Comparison of ENCODE assay signal across 26 mouse cellular contexts in genomic region chr7:37144303-37144702, GRCm38 (mm10).
DNase-seq lines count a peak whose midpoint lies in the region; ATAC-seq lines count a peak whose summit lies in the region.
"Had no signal": no experiment of that assay in that cellular context is flagged by ENCODE, and none has a peak within 500 bp of the region (broad histone marks: within the 10 kb centered on the region; RNA-seq: fewer than 3 reads in every experiment).

No protein-coding gene starts in this region.

- ATAC-seq in hindbrain, embryonic 11.5 days (ENCODE audit: low FRiP score), result no peak
- ATAC-seq in hindbrain, embryonic 14.5 days (ENCODE audit: low FRiP score), result no peak
- ATAC-seq in midbrain, embryonic 13.5 days, result peak; percentile 53; the same call in 1 of the 2 replicates
- no peak for ATAC-seq in midbrain, embryonic 11.5 days (ENCODE audit: low FRiP score)
- 0 out of 2 replicates have a peak, but pooled peaks have one; percentile 28 for ATAC-seq in midbrain, embryonic 16.5 days
- ATAC-seq: forebrain, embryonic 15.5 days; hindbrain, embryonic 16.5 days; intestine, embryonic 15.5 days; Patski had no signal

- H3K27me3 ChIP-seq in hindbrain, embryonic 11.5 days (ENCODE audit: control insufficient read depth, insufficient read depth, low read length), result no peaks in the 10 kb centered on the region
- no peaks in the 10 kb centered on the region for H3K27me3 ChIP-seq in hindbrain, embryonic 14.5 days (ENCODE audit: control insufficient read depth, insufficient read depth, low read length)
- no peaks in the 10 kb centered on the region for H3K27me3 ChIP-seq in midbrain, embryonic 13.5 days
- H3K27me3 ChIP-seq in midbrain, embryonic 11.5 days (ENCODE audit: control insufficient read depth, insufficient read depth, low read length), result no peaks in the 10 kb centered on the region
- H3K27me3 ChIP-seq in midbrain, embryonic 16.5 days (ENCODE audit: control insufficient read depth, insufficient read depth, low read depth, low read length), result no peaks in the 10 kb centered on the region
- H3K27me3 ChIP-seq: CH12.LX; embryonic facial prominence, embryonic 13.5 days; forebrain, embryonic 12.5 days; forebrain, embryonic 15.5 days; intestine, embryonic 15.5 days had no signal

- 0 out of 2 replicates have a peak overlapping the region, but pooled peaks have one; percentile 11 for H3K9ac ChIP-seq in hindbrain, embryonic 11.5 days (ENCODE audit: low read depth, low read length)
- no peak overlapping the region for H3K9ac ChIP-seq in hindbrain, embryonic 14.5 days
- no peak overlapping the region for H3K9ac ChIP-seq in midbrain, embryonic 13.5 days (replicated peaks)
- no peak overlapping the region for H3K9ac ChIP-seq in midbrain, embryonic 11.5 days (ENCODE audit: low read length)
- H3K9ac ChIP-seq in midbrain, embryonic 16.5 days (ENCODE audit: low read depth, low read length), result no peak overlapping the region
- H3K9ac ChIP-seq: embryonic facial prominence, embryonic 13.5 days; forebrain, embryonic 12.5 days; forebrain, embryonic 15.5 days; intestine, embryonic 15.5 days had no signal

- peak; percentile 20 for DNase-seq in embryo, embryonic 11 days
- no peak for DNase-seq in embryo, embryonic 10.5 days (ENCODE audit: low spot score)
- DNase-seq in hindbrain, embryonic 11.5 days (ENCODE audit: low spot score), result peak; percentile 6
- DNase-seq in hindbrain, embryonic 14.5 days (ENCODE audit: low spot score), result no peak
- DNase-seq in midbrain, embryonic 11.5 days (ENCODE audit: low spot score, missing footprints), result no peak
- DNase-seq: adrenal gland, postnatal 10 days; B cell, adult 2 months; cerebellum, adult 11 months; cerebellum, adult 2 months; cerebellum, adult 9-11 months; cerebellum, postnatal 25 days; gastrocnemius, postnatal 25 days; heart, adult 2 months had no signal

- H3K9me3 ChIP-seq in hindbrain, embryonic 11.5 days (ENCODE audit: control insufficient read depth, low read length), result no peaks in the 10 kb centered on the region
- 0 out of 2 replicates have a peak, but pooled peaks cover 3% of the 10 kb centered on the region for H3K9me3 ChIP-seq in hindbrain, embryonic 14.5 days (ENCODE audit: control insufficient read depth, low read length)
- no peaks in the 10 kb centered on the region for H3K9me3 ChIP-seq in midbrain, embryonic 13.5 days
- no peaks in the 10 kb centered on the region for H3K9me3 ChIP-seq in midbrain, embryonic 11.5 days (ENCODE audit: control insufficient read depth, low read length)
- no peaks in the 10 kb centered on the region for H3K9me3 ChIP-seq in midbrain, embryonic 16.5 days (replicated peaks; ENCODE audit: control insufficient read depth, low read length, poor library complexity, severe bottlenecking)
- H3K9me3 ChIP-seq: embryonic facial prominence, embryonic 10.5 days; embryonic facial prominence, embryonic 13.5 days; forebrain, embryonic 12.5 days; forebrain, embryonic 15.5 days; heart, embryonic 10.5 days; intestine, embryonic 15.5 days had no signal

- no peak overlapping the region for H3K4me3 ChIP-seq in hindbrain, embryonic 11.5 days (ENCODE audit: low read depth, low read length)
- no peak overlapping the region for H3K4me3 ChIP-seq in hindbrain, embryonic 14.5 days (replicated peaks; ENCODE audit: low read length)
- no peak overlapping the region for H3K4me3 ChIP-seq in midbrain, embryonic 13.5 days (replicated peaks)
- H3K4me3 ChIP-seq in midbrain, embryonic 11.5 days (ENCODE audit: low read depth, low read length), result no peak overlapping the region
- no peak overlapping the region for H3K4me3 ChIP-seq in midbrain, embryonic 16.5 days (ENCODE audit: low read depth, low read length)
- H3K4me3 ChIP-seq: embryonic facial prominence, embryonic 10.5 days; embryonic facial prominence, embryonic 13.5 days; erythroblast, embryonic 14.5 days; forebrain, embryonic 12.5 days; forebrain, embryonic 15.5 days; heart, adult 2 months; heart, embryonic 10.5 days; intestine, embryonic 15.5 days had no signal

- no peaks in the 10 kb centered on the region for H3K36me3 ChIP-seq in hindbrain, embryonic 11.5 days (ENCODE audit: control insufficient read depth, insufficient read depth, low read length)
- no peaks in the 10 kb centered on the region for H3K36me3 ChIP-seq in hindbrain, embryonic 14.5 days (replicated peaks; ENCODE audit: control insufficient read depth, insufficient read depth)
- no peaks in the 10 kb centered on the region for H3K36me3 ChIP-seq in midbrain, embryonic 13.5 days
- H3K36me3 ChIP-seq in midbrain, embryonic 11.5 days (ENCODE audit: control insufficient read depth, insufficient read depth, low read length), result no peaks in the 10 kb centered on the region
- no peaks in the 10 kb centered on the region for H3K36me3 ChIP-seq in midbrain, embryonic 16.5 days (ENCODE audit: control insufficient read depth, insufficient read depth, low read length)
- H3K36me3 ChIP-seq: embryonic facial prominence, embryonic 10.5 days; embryonic facial prominence, embryonic 13.5 days; forebrain, embryonic 12.5 days; forebrain, embryonic 15.5 days; G1E; heart, embryonic 10.5 days; intestine, embryonic 15.5 days had no signal

- peaks cover 3% of the 10 kb centered on the region; the same call in 1 of the 2 replicates for H3K4me1 ChIP-seq in hindbrain, embryonic 11.5 days (replicated peaks; ENCODE audit: control insufficient read depth, insufficient read depth, low read length)
- no peaks in the 10 kb centered on the region for H3K4me1 ChIP-seq in hindbrain, embryonic 14.5 days (replicated peaks; ENCODE audit: control insufficient read depth, insufficient read depth, low read length)
- peaks cover 11% of the 10 kb centered on the region for H3K4me1 ChIP-seq in midbrain, embryonic 13.5 days (replicated peaks)
- peaks cover 3% of the 10 kb centered on the region for H3K4me1 ChIP-seq in midbrain, embryonic 11.5 days (ENCODE audit: control insufficient read depth, insufficient read depth, low read length)
- peaks cover 3% of the 10 kb centered on the region for H3K4me1 ChIP-seq in midbrain, embryonic 16.5 days (ENCODE audit: control insufficient read depth, insufficient read depth, low read length)
- H3K4me1 ChIP-seq: embryonic facial prominence, embryonic 13.5 days had no signal

- WGBS in hindbrain, embryonic 11.5 days, result 41% methylated on average over 6 of the region's 6 CpGs
- 20% methylated on average over 6 of the region's 6 CpGs for WGBS in hindbrain, embryonic 14.5 days
- WGBS in midbrain, embryonic 13.5 days, result 29% methylated on average over 6 of the region's 6 CpGs
- WGBS in midbrain, embryonic 11.5 days, result 40% methylated on average over 6 of the region's 6 CpGs
- 21% methylated on average over 6 of the region's 6 CpGs for WGBS in midbrain, embryonic 16.5 days

- H3K27ac ChIP-seq in hindbrain, embryonic 11.5 days (ENCODE audit: low read depth, low read length), result no peak overlapping the region
- no peak overlapping the region for H3K27ac ChIP-seq in hindbrain, embryonic 14.5 days
- no peak overlapping the region for H3K27ac ChIP-seq in midbrain, embryonic 13.5 days
- no peak overlapping the region for H3K27ac ChIP-seq in midbrain, embryonic 11.5 days (ENCODE audit: low read depth, low read length)
- no peak overlapping the region for H3K27ac ChIP-seq in midbrain, embryonic 16.5 days (ENCODE audit: low read length)
- H3K27ac ChIP-seq: embryonic facial prominence, embryonic 10.5 days; embryonic facial prominence, embryonic 13.5 days; forebrain, embryonic 12.5 days; forebrain, embryonic 15.5 days; heart, adult 2 months; heart, embryonic 10.5 days; intestine, embryonic 15.5 days had no signal

- no peak overlapping the region for H3K4me2 ChIP-seq in hindbrain, embryonic 11.5 days (replicated peaks; ENCODE audit: low read depth, low read length)
- no peak overlapping the region for H3K4me2 ChIP-seq in hindbrain, embryonic 14.5 days (replicated peaks)
- no peak overlapping the region for H3K4me2 ChIP-seq in midbrain, embryonic 13.5 days (replicated peaks)
- H3K4me2 ChIP-seq in midbrain, embryonic 11.5 days, result no peak overlapping the region
- H3K4me2 ChIP-seq in midbrain, embryonic 16.5 days (ENCODE audit: low read length), result no peak overlapping the region
- H3K4me2 ChIP-seq: embryonic facial prominence, embryonic 13.5 days; forebrain, embryonic 12.5 days; forebrain, embryonic 15.5 days; intestine, embryonic 15.5 days had no signal

Comparison
In these comparisons a context has a peak if more than half of its experiments do, and no peak if none do; other contexts are left out.
1. DNase-seq: peak in embryo, embryonic 11 days (single experiment) and hindbrain, embryonic 11.5 days (single experiment); none in embryo, embryonic 10.5 days (single experiment), hindbrain, embryonic 14.5 days (single experiment) and midbrain, embryonic 11.5 days (single experiment).
2. ATAC-seq: peak in midbrain, embryonic 13.5 days (single experiment) and midbrain, embryonic 16.5 days (single experiment); none in hindbrain, embryonic 11.5 days (single experiment), hindbrain, embryonic 14.5 days (single experiment) and midbrain, embryonic 11.5 days (single experiment).